Mouse (Mus musculus): ENCODE measurements at regions not wholly inside any gene's neighbourhood (a gene's known extent, or its start where the extent isn't known, plus 50 kb on each side); places are given as distances from the start of the nearest gene placed in this dataset.

- no peak for TF ChIP-seq CTCF (IDR thresholded peaks at IDR 0.05; ENCODE audit: low read depth)
- no peak for TF ChIP-seq EP300 (IDR thresholded peaks at IDR 0.05; ENCODE audit: low read depth)
These were observed 122.0 kb upstream of the Ppp1r12a start for GRCm38 (mm10) chr10:108040027-108040426.

Measured in liver, postnatal 0 days (tissue).